In the genomic region with DNA sequence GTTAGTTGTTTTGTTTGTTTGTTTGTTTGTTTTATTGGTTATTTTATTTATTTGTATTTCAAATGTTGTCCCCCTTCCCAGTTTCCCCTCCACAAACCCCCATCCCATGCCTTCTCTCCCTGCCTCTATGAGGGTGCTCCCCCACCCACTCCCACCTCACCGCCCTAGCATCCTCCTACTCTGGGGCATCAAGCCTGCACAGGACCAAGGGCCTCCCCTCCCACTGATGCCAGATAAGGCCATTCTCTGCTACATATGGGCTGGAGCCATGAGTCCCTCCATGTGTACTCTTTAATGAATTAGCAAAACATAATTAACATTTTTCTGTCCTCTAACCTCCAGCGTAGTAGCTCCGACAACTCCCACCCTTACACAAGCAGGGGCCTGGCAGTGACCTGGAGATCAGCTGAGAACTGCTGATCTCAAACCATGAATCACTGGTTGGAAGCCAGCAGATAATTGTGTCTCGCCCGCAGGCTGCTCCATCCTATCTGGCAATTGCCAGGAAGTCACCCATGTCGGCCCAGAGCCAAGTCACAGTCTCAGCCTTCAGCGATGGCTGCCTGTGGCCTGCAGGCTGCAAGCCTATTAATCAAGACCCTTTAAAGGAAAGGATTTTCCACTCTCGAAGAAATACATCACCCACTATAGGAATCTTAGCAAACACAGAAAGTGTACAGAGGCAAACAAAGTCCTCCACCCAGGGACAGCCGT, we compare ENCODE assay signal across 8 mouse cellular contexts.
DNase-seq lines count a peak whose midpoint lies in the region; ATAC-seq lines count a peak whose summit lies in the region.

No protein-coding gene starts in this region.

- H3K4me2 ChIP-seq in kidney, embryonic 16.5 days (replicated peaks; ENCODE audit: low read depth, low read length) = no peak overlapping the region
- H3K4me2 ChIP-seq in forebrain, embryonic 16.5 days (ENCODE audit: low read length) = no peak overlapping the region
- H3K4me2 ChIP-seq in liver, embryonic 11.5 days = no peak overlapping the region

- 0 out of 2 replicates have a peak overlapping the region, but pooled peaks have one; percentile 18 for H3K27ac ChIP-seq in kidney, embryonic 16.5 days (ENCODE audit: low read length)
- peak overlapping the region; percentile 62 for H3K27ac ChIP-seq in forebrain, embryonic 16.5 days (ENCODE audit: low read length)
- H3K27ac ChIP-seq in liver, embryonic 11.5 days (ENCODE audit: low read depth, low read length) = no peak overlapping the region

- no peaks in the 10 kb centered on the region for H3K27me3 ChIP-seq in kidney, embryonic 16.5 days (ENCODE audit: insufficient read depth, low read length)
- no peaks in the 10 kb centered on the region for H3K27me3 ChIP-seq in forebrain, embryonic 16.5 days (replicated peaks; ENCODE audit: control insufficient read depth, insufficient read depth, low read length)
- no peaks in the 10 kb centered on the region for H3K27me3 ChIP-seq in liver, embryonic 11.5 days (replicated peaks; ENCODE audit: control insufficient read depth, insufficient read depth, low read length)

- WGBS in kidney, embryonic 16.5 days = 17% methylated on average over 9 of the region's 9 CpGs
- WGBS in forebrain, embryonic 16.5 days = 26% methylated on average over 9 of the region's 9 CpGs
- WGBS in liver, embryonic 11.5 days = 55% methylated on average over 9 of the region's 9 CpGs

- no peak overlapping the region; the same call in 1 of the 2 replicates for H3K9ac ChIP-seq in kidney, embryonic 16.5 days (replicated peaks; ENCODE audit: low read length)
- H3K9ac ChIP-seq in forebrain, embryonic 16.5 days (replicated peaks; ENCODE audit: low read depth, low read length) = no peak overlapping the region
- no peak overlapping the region for H3K9ac ChIP-seq in liver, embryonic 11.5 days (ENCODE audit: low read depth, low read length)

- H3K4me3 ChIP-seq in kidney, embryonic 16.5 days (ENCODE audit: low read length) = no peak overlapping the region
- no peak overlapping the region for H3K4me3 ChIP-seq in forebrain, embryonic 16.5 days (replicated peaks; ENCODE audit: low read length)
- no peak overlapping the region for H3K4me3 ChIP-seq in liver, embryonic 11.5 days (ENCODE audit: low read depth, low read length)

- no peaks in the 10 kb centered on the region for H3K9me3 ChIP-seq in kidney, embryonic 16.5 days (ENCODE audit: low read length)
- H3K9me3 ChIP-seq in forebrain, embryonic 16.5 days (ENCODE audit: control insufficient read depth, low read length) = no peaks in the 10 kb centered on the region
- H3K9me3 ChIP-seq in liver, embryonic 11.5 days (ENCODE audit: control insufficient read depth, low read length) = no peaks in the 10 kb centered on the region

- peak; percentile 72 for ATAC-seq in kidney, embryonic 16.5 days (ENCODE audit: low FRiP score, low TSS enrichment)
- ATAC-seq in forebrain, embryonic 16.5 days = peak; percentile 58
- 0 out of 2 replicates have a peak, but pooled peaks have one; percentile 31 for ATAC-seq in liver, embryonic 11.5 days (replicated peaks; ENCODE audit: low FRiP score)
- no peak for ATAC-seq in granulocyte monocyte progenitor cell, adult 5-6 weeks (replicated peaks; ENCODE audit: poor library complexity, severe bottlenecking)

- DNase-seq in kidney, adult 18-20 months = no peak
- DNase-seq in adrenal gland, adult 8-10 months = peak; percentile 72
- DNase-seq in liver, embryonic 11.5 days (ENCODE audit: low spot score) = no peak
- no peak for DNase-seq in natural killer cell, adult 2 months (ENCODE audit: low spot score in 2 of 2)
- DNase-seq in urinary bladder, postnatal 4 days (ENCODE audit: low spot score in 2 of 2) = no peak

- H3K4me1 ChIP-seq in kidney, embryonic 16.5 days (ENCODE audit: insufficient read depth, low read length) = peaks cover 13% of the 10 kb centered on the region
- peaks cover 17% of the 10 kb centered on the region for H3K4me1 ChIP-seq in forebrain, embryonic 16.5 days (replicated peaks; ENCODE audit: control insufficient read depth, insufficient read depth, low read length)
- no peaks in the 10 kb centered on the region for H3K4me1 ChIP-seq in liver, embryonic 11.5 days (replicated peaks; ENCODE audit: control insufficient read depth, insufficient read depth, low read length)

- no peaks in the 10 kb centered on the region for H3K36me3 ChIP-seq in kidney, embryonic 16.5 days (ENCODE audit: insufficient read depth, low read length)
- H3K36me3 ChIP-seq in forebrain, embryonic 16.5 days (ENCODE audit: control insufficient read depth, insufficient read depth) = no peaks in the 10 kb centered on the region
- H3K36me3 ChIP-seq in liver, embryonic 11.5 days (ENCODE audit: control insufficient read depth, insufficient read depth, low read length) = no peaks in the 10 kb centered on the region
